Mouse (Mus musculus) kidney, adult 11 months (tissue): ENCODE data around the gene Nanos2.

Experiments
- DNase-seq: peaks from one replicate; pipeline ENCODE4 v3.0.0; 2022

The Nanos2 gene

DNA sequence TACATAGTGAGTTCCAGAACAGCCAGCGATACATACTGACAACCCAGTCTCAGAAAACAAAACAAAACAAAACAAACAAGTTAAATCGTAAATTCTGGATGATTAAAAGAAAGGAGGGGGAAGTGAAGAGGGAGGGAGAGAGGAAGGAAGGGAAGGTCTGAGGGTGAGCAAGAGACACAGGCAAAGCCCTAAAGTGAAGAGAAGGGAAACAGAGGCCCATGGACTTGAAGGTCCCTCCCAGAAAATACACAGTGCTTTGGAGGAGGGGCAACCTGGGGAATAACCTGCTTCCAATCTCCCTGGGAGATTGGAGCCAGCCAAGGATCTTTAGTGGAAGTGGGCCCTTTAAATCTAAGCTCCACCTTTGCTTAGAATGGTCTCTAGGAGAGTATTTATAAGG is at the start of gene Nanos2:
Gene Nanos2, plus strand, starts transcription at position 301 of the 400 bp plus-strand sequence.
- no peak for DNase-seq

- no peak for DNase-seq
These were observed 44.8 kb upstream of the Nanos2 start for GRCm38 (mm10) chr7:18942376-18942775.

- no peak for DNase-seq
These were observed 44.4 kb upstream of the Nanos2 start for GRCm38 (mm10) chr7:18942815-18943214.

DNA sequence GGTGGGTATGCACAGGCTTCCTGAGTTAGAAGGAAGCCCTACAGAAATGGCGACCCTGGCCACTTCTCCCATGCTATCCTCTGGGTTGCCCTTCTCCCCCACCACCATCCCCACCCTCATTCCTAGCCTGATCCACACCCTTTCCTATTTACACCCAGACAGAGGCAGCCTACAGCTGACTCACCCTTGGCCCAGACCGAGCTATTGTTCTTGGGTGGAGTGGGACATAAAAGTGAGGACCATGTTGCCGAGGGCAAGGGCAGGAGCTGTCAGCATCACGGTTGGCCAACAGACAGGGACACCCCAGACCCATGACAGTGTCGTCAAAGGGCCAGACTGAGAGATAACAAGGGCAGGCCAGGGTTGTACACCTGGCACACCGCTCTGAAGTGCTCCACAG is 39.0 kb upstream of the Nanos2 start:
- peak; percentile 74 for DNase-seq

GRCm38 (mm10) chr7:18949781-18950522 is 37.2 kb upstream of the Nanos2 start:
- DNase-seq = no peak

- no peak for DNase-seq
These were observed 36.5 kb upstream of the Nanos2 start for GRCm38 (mm10) chr7:18950523-18951315.

DNA sequence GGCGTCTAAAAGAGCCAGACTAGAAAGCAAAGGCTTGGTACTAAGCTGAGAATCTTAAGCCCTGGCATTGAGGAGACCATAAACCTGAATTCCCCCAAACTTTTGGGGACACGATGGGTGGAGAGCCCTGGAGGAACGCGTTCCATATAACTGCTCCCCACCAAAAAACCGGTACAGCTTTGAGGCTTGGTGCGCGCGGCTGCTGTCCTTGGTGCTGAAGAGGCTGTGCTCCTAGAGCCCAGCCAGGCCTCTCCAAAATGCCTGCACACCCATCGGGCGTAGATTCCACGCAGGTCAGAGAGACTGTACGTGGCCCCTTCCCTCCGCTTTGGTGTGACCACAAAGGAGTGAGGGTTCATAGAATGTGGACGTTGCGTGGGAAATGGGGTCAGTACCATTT is 35.8 kb upstream of the Nanos2 start:
- DNase-seq = no peak

GRCm38 (mm10) chr7:18957569-18958383 is 29.4 kb upstream of the Nanos2 start:
- DNase-seq = peak; percentile 41

DNA sequence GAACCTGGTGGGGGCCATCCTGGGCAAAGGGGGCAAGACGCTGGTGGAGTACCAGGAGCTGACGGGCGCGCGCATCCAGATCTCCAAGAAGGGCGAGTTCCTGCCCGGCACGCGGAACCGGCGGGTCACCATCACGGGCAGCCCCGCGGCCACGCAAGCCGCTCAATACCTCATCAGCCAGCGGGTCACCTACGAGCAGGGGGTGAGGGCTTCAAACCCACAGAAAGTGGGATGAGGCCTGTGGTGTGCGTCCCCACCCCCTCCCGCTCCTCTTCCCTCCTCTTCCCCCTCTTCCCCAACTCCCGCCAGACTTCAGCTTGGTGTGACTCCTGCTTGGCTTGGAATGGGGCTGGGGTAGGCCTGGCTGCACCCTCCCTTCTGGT is 28.8 kb upstream of the Nanos2 start:
- no peak for DNase-seq

DNA sequence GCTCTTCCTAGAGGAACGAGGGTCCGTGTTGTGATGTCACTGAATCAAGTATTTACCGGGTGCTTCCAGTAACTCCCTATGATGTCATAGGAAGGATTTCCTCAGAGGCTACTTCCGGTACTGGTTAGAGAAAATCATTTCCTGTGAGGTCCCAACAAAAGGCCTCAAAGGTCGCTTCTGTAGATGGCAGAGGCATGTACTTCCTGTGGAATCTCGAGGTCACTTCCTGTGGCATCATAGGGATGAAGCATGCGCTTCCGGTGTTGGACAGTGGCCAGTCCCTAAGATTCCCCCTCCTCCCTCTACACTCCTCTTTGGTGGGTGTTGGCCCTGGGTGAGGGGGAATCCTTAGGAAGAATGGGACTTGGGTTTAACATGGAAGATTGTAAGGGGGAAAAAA is 27.8 kb upstream of the Nanos2 start:
- DNase-seq = peak; percentile 56

- DNase-seq = no peak
These were observed 24.9 kb upstream of the Nanos2 start for GRCm38 (mm10) chr7:18962171-18962792.

DNA sequence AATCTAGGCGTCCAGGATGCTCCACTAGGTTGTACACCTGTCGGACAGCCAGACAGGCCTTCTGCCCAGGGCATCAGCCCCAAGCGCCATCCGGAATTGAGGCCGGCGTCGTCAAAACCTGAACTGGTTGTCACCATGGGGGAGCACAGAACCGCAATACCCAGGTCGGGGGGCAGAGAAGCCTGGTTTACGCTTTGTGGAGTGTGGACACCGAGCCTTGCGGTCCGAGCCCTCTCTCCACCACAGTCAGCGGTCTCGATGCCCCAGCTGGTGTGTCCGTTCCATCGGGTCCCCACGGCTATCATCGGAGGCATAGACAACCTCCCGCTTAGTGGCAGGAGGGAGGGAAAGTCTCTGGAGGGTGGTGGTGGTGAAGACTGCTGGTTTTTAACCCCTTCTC is 24.4 kb upstream of the Nanos2 start:
- no peak for DNase-seq

GRCm38 (mm10) chr7:18963294-18963843 is 23.8 kb upstream of the Nanos2 start:
- no peak for DNase-seq

DNA sequence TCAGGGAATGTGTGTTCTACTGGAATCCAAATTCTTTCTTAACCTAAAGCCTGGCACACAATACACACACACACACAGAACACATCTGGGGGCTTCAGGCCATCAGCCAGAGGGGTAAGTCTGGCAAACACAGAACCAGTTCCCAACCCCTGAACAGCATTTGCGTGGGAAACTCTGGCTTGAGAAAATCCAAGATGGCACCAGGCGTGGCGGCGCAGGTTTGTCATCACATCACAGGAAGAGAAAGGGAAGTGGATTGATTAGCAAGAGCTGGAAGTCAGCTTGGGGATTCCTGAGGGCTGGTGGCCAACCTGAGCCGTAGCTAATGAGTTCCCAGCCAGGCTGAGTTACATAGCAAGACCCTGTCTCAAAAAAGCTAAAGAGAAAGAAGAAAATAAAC is 21.9 kb upstream of the Nanos2 start:
- DNase-seq = no peak

GRCm38 (mm10) chr7:18967603-18968002 is 19.6 kb upstream of the Nanos2 start:
- DNase-seq = no peak

GRCm38 (mm10) chr7:18970956-18971355 is 16.2 kb upstream of the Nanos2 start:
- no peak for DNase-seq

DNA sequence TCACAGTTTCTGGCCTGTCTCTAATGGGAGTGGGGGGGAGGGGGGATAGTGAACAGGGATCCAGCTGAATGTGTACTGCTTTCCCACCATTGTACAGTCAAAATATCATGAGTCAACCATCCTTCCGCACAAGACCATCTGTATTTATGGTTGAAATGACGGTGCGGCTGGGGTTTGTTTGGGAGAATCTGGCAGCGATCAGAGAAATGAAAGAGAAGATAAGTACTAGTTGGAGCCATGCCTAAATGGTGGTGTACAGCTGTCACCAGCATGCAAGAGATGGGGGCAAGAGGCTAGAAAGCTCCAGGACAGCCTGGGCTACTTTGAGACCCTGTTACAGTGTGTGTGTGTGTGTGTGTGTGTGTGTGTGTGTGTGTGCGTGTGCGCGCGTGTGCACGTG is 8.8 kb upstream of the Nanos2 start:
- no peak for DNase-seq

GRCm38 (mm10) chr7:18986503-18986902 is 697 bp upstream of the Nanos2 start:
- no peak for DNase-seq

- no peak for DNase-seq
These were observed 547 bp downstream of the Nanos2 start for GRCm38 (mm10) chr7:18987747-18988146.

- DNase-seq = no peak
These were observed 1.6 kb downstream of the Nanos2 start for GRCm38 (mm10) chr7:18988780-18989179.

DNA sequence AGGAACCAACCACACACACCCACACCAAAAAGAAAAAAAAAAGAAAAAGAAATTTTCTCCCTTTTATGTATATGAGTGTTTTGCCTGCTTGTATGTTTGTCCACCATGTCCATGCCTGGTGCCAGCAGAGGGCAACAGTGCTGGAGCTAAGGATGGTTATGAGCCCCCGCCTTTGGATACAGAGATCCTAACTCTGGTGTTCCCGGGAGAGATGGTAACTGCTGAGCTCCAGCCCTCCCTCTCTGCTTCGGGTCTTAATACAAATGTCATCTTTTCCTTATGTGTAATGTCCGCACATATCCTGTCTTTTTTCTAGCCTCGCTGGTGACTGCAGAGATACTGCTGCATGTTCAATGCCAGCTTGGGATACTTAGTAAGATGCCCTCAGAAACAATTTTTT is 2.8 kb downstream of the Nanos2 start:
- DNase-seq = no peak

- DNase-seq = peak; percentile 100
These were observed 3.5 kb downstream of the Nanos2 start, which contains the start of gene Mypop for GRCm38 (mm10) chr7:18990601-18991295. Gene Mypop (plus strand): TSS chr7:18991245.
